Mouse (Mus musculus): ENCODE data around the gene Adh5. TPM values are rescaled to one million over a fixed set of nuclear protein-coding genes. Genes with fewer than 3 reads are reported as not detected.

Gene Adh5
- total RNA-seq (2021): 10 to 100 TPM; 51.8 to 60.6 TPM
- long read RNA-seq, experiment 1, transcript Adh5-201 (9 exons, 1,604 nt): major isoform, 44 of 50 reads
- long read RNA-seq, experiment 1, partial matches to known transcripts: 5 of 50 reads
- long read RNA-seq, experiment 1, other reads (novel, unspliced or antisense): 1 of 50 reads
- long read RNA-seq, experiment 2, transcript Adh5-201 (9 exons, 1,604 nt): major isoform, 49 of 54 reads
- long read RNA-seq, experiment 2, partial matches to known transcripts: 3 of 54 reads
- long read RNA-seq, experiment 2, other reads (novel, unspliced or antisense): 2 of 54 reads

GRCm38 (mm10) chr3:138442612-138443464, at the start of gene Adh5:
Gene Adh5 (plus strand): TSS chr3:138443093.
- intact Hi-C loops (cut with DNase I): loop anchor here (2.0 to 10.0 kb wide), 5 partner anchors 46 to 571 kb away; partner anchors contain the start of gene Metap1
- peak; percentile 95 for DNase-seq

GRCm38 (mm10) chr3:138404872-138405271, 38.0 kb upstream of the Adh5 start:
- TF ChIP-seq CTCF (IDR thresholded peaks at IDR 0.05): no peak
- DNase-seq: no peak
- intact Hi-C loops (cut with DNase I): loop anchor here (2.0 to 5.0 kb wide), 2 partner anchors 168 to 182 kb away; no protein-coding TSS in a partner anchor
- H3K4me3 ChIP-seq: no peak overlapping the region
- H3K27ac ChIP-seq: no peak overlapping the region

More at GRCm38 (mm10) chr3:138442612-138443464, at the start of gene Adh5:
- no peak for TF ChIP-seq CTCF (IDR thresholded peaks at IDR 0.05)
- Histone ChIP-seq H3K27ac (peak within 1 kb of the TSS; percentile 93), H3K4me3 (peak within 1 kb of the TSS; percentile 95)

- intact Hi-C loops (cut with DNase I): loop anchor here (2.0 to 5.0 kb wide), 2 partner anchors 168 to 183 kb away; no protein-coding TSS in a partner anchor
- TF ChIP-seq CTCF (IDR thresholded peaks at IDR 0.05): peak; percentile 62
- peak; percentile 29 for DNase-seq
- Histone ChIP-seq H3K4me3 (no peak overlapping the region), H3K27ac (no peak overlapping the region)
These were observed 37.6 kb upstream of the Adh5 start for GRCm38 (mm10) chr3:138405341-138405740.

- H3K27ac ChIP-seq: no peak overlapping the region
- DNase-seq: no peak
- H3K4me3 ChIP-seq: no peak overlapping the region
- intact Hi-C loops (cut with DNase I): loop anchor here (2.0 to 5.0 kb wide), 2 partner anchors 169 to 183 kb away; no protein-coding TSS in a partner anchor
- no peak for TF ChIP-seq CTCF (IDR thresholded peaks at IDR 0.05)
These were observed 37.1 kb upstream of the Adh5 start for GRCm38 (mm10) chr3:138405840-138406239.

GRCm38 (mm10) chr3:138407920-138408319, 35.0 kb upstream of the Adh5 start:
- intact Hi-C loops (cut with DNase I): loop anchor here (5.0 kb wide), 1 partner anchor 171 kb away; no protein-coding TSS in a partner anchor
- DNase-seq: no peak
- no peak for TF ChIP-seq CTCF (IDR thresholded peaks at IDR 0.05)
- Histone ChIP-seq H3K4me3 (no peak overlapping the region), H3K27ac (no peak overlapping the region)

DNA sequence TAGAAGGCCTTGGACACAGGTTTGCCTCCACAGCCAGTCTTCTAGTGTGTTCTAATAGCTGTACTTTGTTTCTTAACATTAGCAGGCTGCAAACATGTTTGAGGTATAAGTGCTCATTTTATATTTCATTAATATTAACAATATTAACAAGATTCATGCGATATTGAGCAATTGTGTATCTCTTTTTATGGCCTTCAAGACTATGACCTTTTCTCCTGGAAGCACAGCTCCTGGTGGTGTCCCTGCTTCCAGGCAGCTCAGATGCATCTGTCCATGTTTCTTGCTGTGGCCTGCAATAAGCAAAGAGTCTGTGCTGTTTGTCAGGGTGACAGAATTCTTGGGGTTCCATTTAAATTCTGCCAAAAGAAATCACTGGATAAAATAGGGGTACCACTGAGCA, 33.3 kb upstream of the Adh5 start:
- no peak overlapping the region for H3K4me3 ChIP-seq
- intact Hi-C loops (cut with DNase I): loop anchor here (5.0 kb wide), 1 partner anchor 172 kb away; no protein-coding TSS in a partner anchor
- no peak for TF ChIP-seq CTCF (IDR thresholded peaks at IDR 0.05)
- no peak for DNase-seq
- H3K27ac ChIP-seq: no peak overlapping the region

- Histone ChIP-seq H3K27ac (no peak overlapping the region), H3K4me3 (no peak overlapping the region)
- intact Hi-C loops (cut with DNase I): no loop called here
- DNase-seq: no peak
- TF ChIP-seq CTCF (IDR thresholded peaks at IDR 0.05): no peak
These were observed 32.7 kb upstream of the Adh5 start for GRCm38 (mm10) chr3:138410211-138410610.

- Histone ChIP-seq H3K27ac (no peak within 1 kb of the TSS), H3K4me3 (no peak within 1 kb of the TSS)
- no peak for TF ChIP-seq CTCF (IDR thresholded peaks at IDR 0.05)
- no peak for DNase-seq
- intact Hi-C loops (cut with DNase I): no loop called here
These were observed 27.7 kb upstream of the Adh5 start, which contains the start of gene Adh4 for GRCm38 (mm10) chr3:138415121-138415690. Gene Adh4 (plus strand): TSS chr3:138415466.

DNA sequence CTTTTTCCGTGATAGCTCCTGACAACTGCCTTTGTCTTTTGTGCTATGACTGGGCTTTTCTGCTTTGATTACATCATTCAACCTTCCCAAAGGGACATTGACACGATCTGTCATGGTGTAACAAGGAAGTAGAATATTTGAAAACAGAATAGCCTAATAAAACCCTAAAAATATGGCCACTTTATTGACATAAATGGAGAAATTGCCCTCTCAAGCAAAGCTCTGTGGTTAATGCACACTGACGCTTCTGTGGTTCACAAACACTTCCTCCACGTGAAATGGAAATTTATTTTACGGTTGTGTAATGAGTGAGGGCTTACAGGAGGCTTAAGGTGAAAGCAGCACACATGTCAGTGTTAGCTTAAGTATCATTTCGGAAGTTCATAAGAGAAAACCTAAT, 23.5 kb upstream of the Adh5 start:
- Histone ChIP-seq H3K27ac (no peak overlapping the region), H3K4me3 (no peak overlapping the region)
- DNase-seq: no peak
- intact Hi-C loops (cut with DNase I): no loop called here
- TF ChIP-seq CTCF (IDR thresholded peaks at IDR 0.05): no peak

DNA sequence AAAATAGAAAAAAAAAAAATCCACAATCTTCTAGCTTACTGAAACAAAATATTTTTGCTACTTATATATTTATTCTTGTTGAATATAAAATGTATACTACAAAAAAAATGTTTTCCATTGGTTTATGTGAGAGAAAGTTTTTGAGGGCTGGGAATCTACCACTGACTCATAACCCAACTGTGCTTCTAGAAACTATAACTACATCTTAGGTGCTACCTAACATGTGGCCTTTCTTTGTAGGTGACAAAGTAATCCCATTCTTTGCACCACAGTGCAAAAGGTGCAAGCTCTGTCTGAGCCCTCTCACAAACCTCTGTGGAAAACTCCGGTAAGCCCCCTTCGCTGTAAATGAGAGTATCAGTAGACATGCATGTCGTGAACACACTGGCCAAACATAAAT, 22.5 kb upstream of the Adh5 start:
- H3K4me3 ChIP-seq: no peak overlapping the region
- intact Hi-C loops (cut with DNase I): no loop called here

GRCm38 (mm10) chr3:138423664-138424063, 19.2 kb upstream of the Adh5 start:
- TF ChIP-seq CTCF (IDR thresholded peaks at IDR 0.05): no peak
- H3K4me3 ChIP-seq: no peak overlapping the region

More for the DNA sequence above, 22.5 kb upstream of the Adh5 start:
- no peak for TF ChIP-seq CTCF (IDR thresholded peaks at IDR 0.05)
- H3K27ac ChIP-seq: no peak overlapping the region
- no peak for DNase-seq

DNA sequence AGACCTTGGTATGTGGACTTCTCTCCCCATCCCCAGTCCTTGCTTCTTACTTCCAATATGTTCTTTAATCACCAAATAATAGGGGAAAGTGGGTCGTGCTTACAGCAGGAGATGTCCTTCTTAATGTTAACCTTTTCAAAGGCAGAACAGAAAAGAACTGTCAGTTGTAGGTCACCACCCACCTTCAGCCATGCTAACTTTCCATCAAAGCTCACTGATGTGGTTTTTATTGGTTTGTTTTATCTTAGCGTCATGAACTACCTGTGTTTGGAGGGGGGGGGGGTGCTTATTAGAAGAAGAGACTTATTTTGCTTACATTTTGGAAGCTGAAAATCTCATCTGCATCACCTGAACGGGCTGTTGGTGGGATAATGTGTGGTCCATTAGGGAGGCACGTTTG, 18.6 kb upstream of the Adh5 start:
- no peak for DNase-seq
- no peak overlapping the region for H3K27ac ChIP-seq
- TF ChIP-seq CTCF (IDR thresholded peaks at IDR 0.05): no peak
- intact Hi-C loops (cut with DNase I): no loop called here
- no peak overlapping the region for H3K4me3 ChIP-seq

More at GRCm38 (mm10) chr3:138423664-138424063, 19.2 kb upstream of the Adh5 start:
- intact Hi-C loops (cut with DNase I): no loop called here
- no peak for DNase-seq
- no peak overlapping the region for H3K27ac ChIP-seq

Data from gastrocnemius, adult 2 months (tissue).